Comparison of ENCODE assay signal across 24 mouse cellular contexts in genomic region chr3:9342167-9342566, GRCm38 (mm10).
"Had no signal": no experiment of that assay in that cellular context is flagged by ENCODE, and none has a peak within 500 bp of the region (broad histone marks: within the 10 kb centered on the region; RNA-seq: fewer than 3 reads in every experiment).

No protein-coding gene starts in this region.

- H3K27me3 ChIP-seq: heart, embryonic 15.5 days had no signal

- H3K36me3 ChIP-seq: forebrain, embryonic 15.5 days; heart, embryonic 13.5 days; heart, embryonic 15.5 days; hindbrain, embryonic 13.5 days; hindbrain, embryonic 15.5 days; limb, embryonic 13.5 days; limb, embryonic 15.5 days had no signal

- H3K4me3 ChIP-seq: forebrain, embryonic 15.5 days; heart, adult 2 months; heart, embryonic 13.5 days; heart, embryonic 15.5 days; hindbrain, embryonic 13.5 days; hindbrain, embryonic 15.5 days; limb, embryonic 13.5 days; limb, embryonic 15.5 days had no signal

- ATAC-seq: forebrain, embryonic 15.5 days; forebrain, postnatal 0 days; hindbrain, postnatal 0 days; intestine, embryonic 16.5 days had no signal

- H3K4me2 ChIP-seq: forebrain, embryonic 15.5 days; heart, embryonic 11.5 days; heart, embryonic 13.5 days; heart, embryonic 15.5 days; hindbrain, embryonic 13.5 days; limb, embryonic 13.5 days; limb, embryonic 15.5 days had no signal

- H3K9ac ChIP-seq: forebrain, embryonic 15.5 days; forebrain, postnatal 0 days; heart, embryonic 13.5 days; heart, embryonic 15.5 days; hindbrain, embryonic 13.5 days; hindbrain, embryonic 15.5 days; limb, embryonic 13.5 days; limb, embryonic 15.5 days had no signal

- DNase-seq: forebrain, postnatal 0 days; gastrocnemius, postnatal 10 days; gastrocnemius, postnatal 25 days; heart, adult 11 months; heart, adult 2 months; heart, postnatal 14 days; heart, postnatal 36 days; kidney, adult 11 months; kidney, adult 2 months; kidney, postnatal 10 days; kidney, postnatal 36 days; layer of hippocampus, adult 9-11 months; layer of hippocampus, postnatal 36 days; left cerebral cortex, postnatal 4 days had no signal

- H3K9me3 ChIP-seq: forebrain, embryonic 15.5 days; heart, embryonic 13.5 days; heart, embryonic 15.5 days; hindbrain, embryonic 13.5 days; hindbrain, embryonic 15.5 days; limb, embryonic 13.5 days; limb, embryonic 15.5 days had no signal

- H3K27ac ChIP-seq: forebrain, embryonic 15.5 days; heart, adult 2 months; heart, embryonic 13.5 days; heart, embryonic 15.5 days; hindbrain, embryonic 13.5 days; hindbrain, embryonic 15.5 days; hindbrain, postnatal 0 days; limb, embryonic 13.5 days; limb, embryonic 15.5 days had no signal
